Mouse (Mus musculus): ENCODE measurements around the gene Gm5089. TPM values are rescaled to one million over a fixed set of nuclear protein-coding genes. Genes with fewer than 3 reads are reported as not detected.
"Not testable (repeated sequence)": the region's sequence is repeated elsewhere in the genome, so short reads cannot be mapped to it uniquely, and the experiment has no call there.

Gm5089 gene
- polyA plus RNA-seq, 1 experiment from 2014 or later, result 0.47 TPM

DNA sequence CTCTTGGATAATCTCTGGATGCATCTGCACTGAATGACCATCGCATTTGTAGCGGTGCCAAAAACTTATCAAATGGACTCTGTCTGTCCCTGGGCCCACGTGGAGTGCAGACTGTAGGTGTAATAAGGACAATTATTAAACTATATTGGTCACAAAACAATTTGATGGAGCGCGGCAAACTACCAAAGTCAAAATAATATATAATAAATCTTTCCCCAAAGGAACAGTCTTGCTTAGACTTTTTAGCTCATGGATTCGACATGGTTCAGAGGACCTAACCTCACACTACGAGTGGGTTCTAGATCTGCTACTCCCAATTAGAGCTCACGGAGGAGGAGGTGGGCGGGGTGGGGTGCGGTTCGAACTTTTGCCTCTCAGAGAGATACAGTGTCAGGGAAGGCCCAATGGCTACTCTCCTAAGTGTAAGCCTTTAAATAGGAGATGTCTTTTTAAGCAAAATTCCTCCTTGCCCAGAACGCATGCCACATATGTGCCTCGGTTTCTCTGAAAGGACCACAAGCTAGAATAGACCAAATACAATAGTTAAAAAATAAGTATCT, 15.1 kb upstream of the Gm5089 start:
- Histone ChIP-seq H3K4me1 (replicated peaks; ENCODE audit: control insufficient read depth, insufficient read depth, low read length) (peaks cover 24% of the 10 kb centered on the region), H3K4me2 (ENCODE audit: low read length) (peak overlapping the region; percentile 79), H3K4me3 (replicated peaks; ENCODE audit: low read length) (peak overlapping the region; percentile 56), H3K27me3 (replicated peaks; ENCODE audit: control insufficient read depth, insufficient read depth, low read length) (peaks cover 48% of the 10 kb centered on the region), H3K36me3 (ENCODE audit: control insufficient read depth, insufficient read depth) (no peaks in the 10 kb centered on the region), H3K9ac (replicated peaks; ENCODE audit: low read depth, low read length) (no peak overlapping the region), H3K27ac (ENCODE audit: low read length) (peak overlapping the region; percentile 92), H3K9me3 (ENCODE audit: control insufficient read depth, low read length) (no peaks in the 10 kb centered on the region)
- ATAC-seq, result no peak
- 34% methylated on average over 13 of the region's 13 CpGs for WGBS

DNA sequence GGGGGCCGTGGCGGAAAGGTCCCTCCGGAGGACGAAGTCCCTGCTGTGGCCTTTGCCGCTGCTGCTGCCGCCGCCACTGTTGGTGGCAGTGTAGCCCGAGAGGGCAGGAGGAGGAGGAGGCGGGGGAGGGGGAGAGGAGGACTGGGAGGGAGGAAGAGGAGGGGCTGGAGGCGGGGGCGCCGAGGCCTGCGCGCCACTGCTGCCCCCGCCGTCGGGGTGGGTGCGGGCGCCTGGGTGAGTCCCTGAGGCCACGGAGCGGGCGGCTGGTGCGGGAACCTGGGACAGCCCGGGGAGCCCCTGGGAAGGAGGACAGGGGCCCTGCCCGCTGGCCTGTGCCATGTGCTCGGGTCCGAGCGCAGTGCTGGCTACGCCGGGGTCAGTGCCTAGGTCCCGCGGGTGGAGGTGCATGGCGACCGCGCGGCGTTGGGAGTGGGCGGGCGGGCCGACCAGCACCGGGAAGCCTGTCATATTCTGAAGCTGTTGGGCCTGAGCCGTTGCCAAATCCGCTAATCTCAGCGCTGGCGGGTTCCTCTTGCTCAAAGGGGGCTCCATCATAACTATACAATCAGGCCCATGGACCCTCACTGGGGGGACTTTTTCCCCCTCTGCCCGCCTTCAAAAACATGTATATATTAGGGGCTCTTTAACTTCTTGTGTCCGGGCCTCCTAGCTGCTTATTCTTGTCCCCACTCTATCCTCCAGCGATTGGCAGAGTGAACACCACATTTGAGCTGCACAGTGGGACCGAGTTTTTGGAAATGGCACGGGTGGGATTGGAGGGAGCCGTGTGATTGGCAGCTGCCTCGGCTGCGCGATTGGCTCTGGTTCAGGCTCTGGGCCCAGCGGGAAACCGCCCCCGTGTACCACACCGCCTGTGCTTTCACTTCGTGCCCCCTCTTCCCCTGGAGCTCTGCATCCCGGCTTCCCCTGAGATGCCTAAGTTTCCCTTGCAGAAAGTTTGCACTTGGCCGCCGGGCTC, 14.1 kb upstream of the Gm5089 start, which contains the start of gene Zic5:
Gene Zic5, minus strand, starts transcription at position 915 of the 979 bp plus-strand sequence.
- H3K4me3 ChIP-seq (replicated peaks; ENCODE audit: low read length), result peak within 1 kb of the TSS; percentile 56
- peaks cover 45% of the 10 kb centered on the region for H3K27me3 ChIP-seq (replicated peaks; ENCODE audit: control insufficient read depth, insufficient read depth, low read length)
- H3K9ac ChIP-seq (replicated peaks; ENCODE audit: low read depth, low read length), result peak within 1 kb of the TSS; percentile 62
- no peaks in the 10 kb centered on the region for H3K9me3 ChIP-seq (ENCODE audit: control insufficient read depth, low read length)
- peak within 1 kb of the TSS; percentile 92 for H3K27ac ChIP-seq (ENCODE audit: low read length)
- under 1% methylated on average over 49 of the region's 62 CpGs for WGBS
- peaks cover 24% of the 10 kb centered on the region for H3K4me1 ChIP-seq (replicated peaks; ENCODE audit: control insufficient read depth, insufficient read depth, low read length)
- no peaks in the 10 kb centered on the region for H3K36me3 ChIP-seq (ENCODE audit: control insufficient read depth, insufficient read depth)
- peak within 1 kb of the TSS; percentile 79 for H3K4me2 ChIP-seq (ENCODE audit: low read length)
- peak; percentile 85 for ATAC-seq

DNA sequence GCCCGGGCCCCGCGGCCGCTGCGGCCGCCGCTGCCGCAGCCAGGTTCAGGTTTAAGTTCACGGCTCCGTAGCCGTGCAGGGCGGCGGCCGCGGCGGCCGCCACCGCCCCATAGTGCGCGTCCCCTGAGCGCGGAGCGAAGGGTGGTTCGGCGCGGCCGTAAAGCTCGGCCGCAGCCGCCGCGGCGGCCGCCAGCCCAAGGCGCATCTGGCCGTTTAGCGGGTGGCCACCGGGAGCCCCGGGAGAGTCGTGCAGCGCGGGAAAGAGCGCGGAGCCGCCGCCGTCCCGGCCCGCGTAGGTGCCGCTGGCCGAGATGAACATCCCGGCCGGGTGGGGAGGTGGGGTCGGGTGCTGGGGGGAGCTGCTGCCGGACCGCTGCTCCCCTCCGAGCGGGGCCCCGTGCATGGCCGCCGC, 13.4 kb upstream of the Gm5089 start:
- peaks cover 41% of the 10 kb centered on the region for H3K27me3 ChIP-seq (replicated peaks; ENCODE audit: control insufficient read depth, insufficient read depth, low read length)
- peak overlapping the region; percentile 92 for H3K27ac ChIP-seq (ENCODE audit: low read length)
- ATAC-seq, result peak; percentile 6
- H3K4me1 ChIP-seq (replicated peaks; ENCODE audit: control insufficient read depth, insufficient read depth, low read length), result peaks cover 24% of the 10 kb centered on the region
- no peaks in the 10 kb centered on the region for H3K9me3 ChIP-seq (ENCODE audit: control insufficient read depth, low read length)
- H3K4me2 ChIP-seq (ENCODE audit: low read length), result peak overlapping the region; percentile 79
- under 1% methylated on average over 31 of the region's 62 CpGs for WGBS
- H3K4me3 ChIP-seq (replicated peaks; ENCODE audit: low read length), result peak overlapping the region; percentile 56
- peak overlapping the region; percentile 62 for H3K9ac ChIP-seq (replicated peaks; ENCODE audit: low read depth, low read length)
- no peaks in the 10 kb centered on the region for H3K36me3 ChIP-seq (ENCODE audit: control insufficient read depth, insufficient read depth)

DNA sequence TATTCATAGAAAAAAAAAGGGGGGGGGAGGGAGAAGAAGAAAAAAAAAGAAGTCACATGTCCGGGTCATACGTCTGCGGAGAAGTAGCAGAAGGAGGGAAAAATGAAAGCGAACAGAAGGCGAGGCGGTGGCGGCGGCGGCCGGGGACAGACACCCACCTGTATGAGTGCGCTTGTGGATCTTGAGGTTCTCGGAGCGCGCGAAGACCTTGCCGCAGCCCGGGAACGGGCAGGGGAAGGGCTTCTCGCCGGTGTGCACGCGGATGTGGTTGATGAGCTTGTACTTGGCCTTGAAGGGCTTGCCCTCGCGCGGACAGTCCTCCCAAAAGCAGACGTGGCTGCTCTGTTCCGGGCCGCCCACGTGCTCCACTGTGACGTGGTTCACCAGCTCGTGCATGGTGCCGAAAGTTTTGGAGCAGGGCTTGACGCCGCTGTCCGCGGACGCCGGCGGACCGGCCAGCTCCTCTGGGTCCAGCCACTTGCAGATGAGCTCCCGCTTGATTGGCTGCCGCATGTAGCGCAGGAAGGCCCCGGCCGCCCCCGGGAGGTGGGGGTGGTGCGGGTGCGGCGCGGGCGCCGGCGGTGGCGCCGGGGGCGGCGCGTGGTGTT, 12.9 kb upstream of the Gm5089 start:
- Histone ChIP-seq H3K4me1 (replicated peaks; ENCODE audit: control insufficient read depth, insufficient read depth, low read length) (peaks cover 21% of the 10 kb centered on the region), H3K27ac (ENCODE audit: low read length) (peak overlapping the region; percentile 92), H3K4me3 (replicated peaks; ENCODE audit: low read length) (peak overlapping the region; percentile 56), H3K4me2 (ENCODE audit: low read length) (peak overlapping the region; percentile 79), H3K9ac (replicated peaks; ENCODE audit: low read depth, low read length) (peak overlapping the region; percentile 62), H3K27me3 (replicated peaks; ENCODE audit: control insufficient read depth, insufficient read depth, low read length) (peaks cover 39% of the 10 kb centered on the region)
- H3K36me3 ChIP-seq (ENCODE audit: control insufficient read depth, insufficient read depth); H3K9me3 ChIP-seq (ENCODE audit: control insufficient read depth, low read length): not testable (repeated sequence)
- WGBS, result under 1% methylated on average over 53 of the region's 58 CpGs
- ATAC-seq, result peak; percentile 19

DNA sequence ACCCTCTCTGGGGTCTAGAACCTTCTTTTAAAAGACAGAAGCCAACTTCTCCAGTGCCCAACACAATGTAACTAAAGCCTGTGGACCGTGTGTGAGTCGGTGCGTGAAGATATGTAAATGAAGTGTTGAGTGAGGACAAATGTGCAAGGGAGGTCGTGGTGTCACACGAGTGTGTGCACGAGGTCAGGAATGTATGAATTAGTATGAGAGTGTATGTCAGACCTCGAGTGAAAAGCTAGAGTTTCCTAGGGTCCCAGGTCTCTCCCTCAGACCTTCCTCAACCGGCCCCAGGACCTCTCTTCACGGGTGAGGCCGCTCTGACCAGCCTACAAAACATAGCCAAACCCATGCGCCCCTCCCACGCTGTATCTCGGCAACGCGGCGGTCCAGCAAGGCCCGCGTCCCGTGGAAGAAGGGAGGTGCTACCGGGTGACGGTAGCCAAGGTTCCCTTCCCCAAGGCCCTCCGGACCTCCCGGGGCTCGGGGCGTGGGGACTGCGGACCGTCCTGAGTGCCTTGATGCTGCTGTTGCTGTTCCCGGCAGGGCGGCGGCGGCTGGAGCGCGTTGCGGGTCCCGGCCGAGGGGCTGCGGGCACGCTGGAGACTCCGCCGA, 12.3 kb upstream of the Gm5089 start:
- H3K27me3 ChIP-seq (replicated peaks; ENCODE audit: control insufficient read depth, insufficient read depth, low read length), result peaks cover 35% of the 10 kb centered on the region
- peak overlapping the region; percentile 92 for H3K27ac ChIP-seq (ENCODE audit: low read length)
- H3K4me3 ChIP-seq (replicated peaks; ENCODE audit: low read length), result peak overlapping the region; percentile 56
- peak overlapping the region; percentile 62 for H3K9ac ChIP-seq (replicated peaks; ENCODE audit: low read depth, low read length)
- peaks cover 21% of the 10 kb centered on the region for H3K4me1 ChIP-seq (replicated peaks; ENCODE audit: control insufficient read depth, insufficient read depth, low read length)
- WGBS, result under 1% methylated on average over 40 of the region's 40 CpGs
- H3K36me3 ChIP-seq (ENCODE audit: control insufficient read depth, insufficient read depth), result no peaks in the 10 kb centered on the region
- no peaks in the 10 kb centered on the region for H3K9me3 ChIP-seq (ENCODE audit: control insufficient read depth, low read length)
- H3K4me2 ChIP-seq (ENCODE audit: low read length), result peak overlapping the region; percentile 79
- no peak for ATAC-seq

DNA sequence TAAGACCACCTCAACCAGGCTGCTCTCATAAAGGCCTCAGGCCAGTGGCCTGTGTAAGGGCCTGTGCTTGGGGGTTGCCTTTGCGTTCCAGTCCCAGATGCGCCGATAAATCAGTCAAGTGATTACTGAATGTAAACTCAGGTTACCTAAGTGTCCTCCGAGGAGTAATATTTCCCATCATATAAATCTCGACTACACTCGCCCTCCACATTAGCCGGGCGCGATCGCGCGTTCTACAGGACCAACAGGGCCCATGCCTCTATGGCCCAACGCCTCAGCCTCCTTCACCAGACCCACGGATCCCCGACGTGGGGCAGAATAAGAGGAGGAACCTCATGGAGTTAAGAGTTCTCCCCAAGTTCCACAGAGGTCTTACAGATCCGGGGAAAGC, 11.8 kb upstream of the Gm5089 start:
- H3K27me3 ChIP-seq (replicated peaks; ENCODE audit: control insufficient read depth, insufficient read depth, low read length), result peaks cover 31% of the 10 kb centered on the region
- peak overlapping the region; percentile 56 for H3K4me3 ChIP-seq (replicated peaks; ENCODE audit: low read length)
- peak overlapping the region; percentile 79 for H3K4me2 ChIP-seq (ENCODE audit: low read length)
- peaks cover 21% of the 10 kb centered on the region for H3K4me1 ChIP-seq (replicated peaks; ENCODE audit: control insufficient read depth, insufficient read depth, low read length)
- WGBS, result 14% methylated on average over 17 of the region's 17 CpGs
- no peaks in the 10 kb centered on the region for H3K36me3 ChIP-seq (ENCODE audit: control insufficient read depth, insufficient read depth)
- no peak overlapping the region for H3K27ac ChIP-seq (ENCODE audit: low read length)
- no peak for ATAC-seq
- peak overlapping the region; percentile 62 for H3K9ac ChIP-seq (replicated peaks; ENCODE audit: low read depth, low read length)
- H3K9me3 ChIP-seq (ENCODE audit: control insufficient read depth, low read length), result no peaks in the 10 kb centered on the region

DNA sequence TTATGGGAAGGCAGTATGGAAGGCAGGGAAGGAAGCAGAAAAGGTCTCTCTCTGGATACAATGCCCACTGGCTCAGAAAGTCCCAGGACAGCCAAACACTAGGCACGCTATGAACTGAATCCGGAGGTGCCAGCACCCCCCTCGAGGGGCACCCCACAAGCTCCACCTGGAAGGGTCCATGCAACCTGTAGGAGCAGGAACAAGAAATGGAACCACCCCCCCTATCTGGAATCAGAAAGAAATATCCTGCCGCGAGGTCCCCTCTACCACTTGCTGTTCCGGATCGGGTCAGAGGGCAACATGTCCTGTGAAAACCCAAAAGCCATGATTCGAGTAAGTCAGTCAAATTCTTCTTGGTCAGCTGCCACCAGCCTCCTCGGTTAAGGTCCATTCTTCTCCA, 11.1 kb upstream of the Gm5089 start:
- H3K36me3 ChIP-seq (ENCODE audit: control insufficient read depth, insufficient read depth), result no peaks in the 10 kb centered on the region
- ATAC-seq, result no peak
- peak overlapping the region; percentile 56 for H3K4me3 ChIP-seq (replicated peaks; ENCODE audit: low read length)
- H3K27me3 ChIP-seq (replicated peaks; ENCODE audit: control insufficient read depth, insufficient read depth, low read length), result peaks cover 26% of the 10 kb centered on the region
- 9% methylated on average over 9 of the region's 9 CpGs for WGBS
- no peak overlapping the region; the same call in 1 of the 2 replicates for H3K9ac ChIP-seq (replicated peaks; ENCODE audit: low read depth, low read length)
- H3K9me3 ChIP-seq (ENCODE audit: control insufficient read depth, low read length), result no peaks in the 10 kb centered on the region
- peaks cover 21% of the 10 kb centered on the region for H3K4me1 ChIP-seq (replicated peaks; ENCODE audit: control insufficient read depth, insufficient read depth, low read length)
- peak overlapping the region; percentile 16; the same call in 1 of the 2 replicates for H3K27ac ChIP-seq (ENCODE audit: low read length)
- peak overlapping the region; percentile 79 for H3K4me2 ChIP-seq (ENCODE audit: low read length)

DNA sequence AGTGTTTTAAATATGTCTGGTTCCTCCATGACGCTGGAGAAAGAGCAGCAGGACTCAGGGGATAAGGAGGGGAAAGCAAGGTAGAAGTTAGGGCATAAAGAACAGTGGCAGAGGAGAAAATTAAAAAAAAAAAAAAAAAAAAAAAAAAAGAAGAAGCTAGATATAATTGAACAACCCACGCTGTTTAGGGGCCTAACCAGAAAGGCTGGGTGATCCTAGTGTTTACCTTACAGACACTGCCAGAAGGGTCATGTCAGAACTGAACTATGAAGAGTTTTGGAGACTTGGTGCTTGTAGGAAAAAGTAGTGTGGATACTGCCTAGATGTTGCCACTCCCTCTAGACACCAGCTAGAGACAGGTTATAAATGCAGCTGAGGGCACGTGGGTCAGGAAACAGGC, 10.6 kb upstream of the Gm5089 start:
- Histone ChIP-seq H3K36me3 (ENCODE audit: control insufficient read depth, insufficient read depth) (no peaks in the 10 kb centered on the region), H3K4me3 (replicated peaks; ENCODE audit: low read length) (peak overlapping the region; percentile 56), H3K9me3 (ENCODE audit: control insufficient read depth, low read length) (no peaks in the 10 kb centered on the region), H3K4me2 (ENCODE audit: low read length) (peak overlapping the region; percentile 79), H3K9ac (replicated peaks; ENCODE audit: low read depth, low read length) (no peak overlapping the region; the same call in 1 of the 2 replicates), H3K27me3 (replicated peaks; ENCODE audit: control insufficient read depth, insufficient read depth, low read length) (peaks cover 21% of the 10 kb centered on the region), H3K27ac (ENCODE audit: low read length) (peak overlapping the region; percentile 16; the same call in 1 of the 2 replicates), H3K4me1 (replicated peaks; ENCODE audit: control insufficient read depth, insufficient read depth, low read length) (peaks cover 21% of the 10 kb centered on the region)
- WGBS, result 20% methylated on average over 3 of the region's 3 CpGs
- ATAC-seq, result no peak

All from forebrain, embryonic 16.5 days (tissue).